Mouse (Mus musculus) CD4-positive, CD25-positive, alpha-beta regulatory T cell, adult 4 months (primary cell): Measurements from ENCODE around the gene Pgpep1l. TPM values are rescaled to one million over a fixed set of nuclear protein-coding genes. Genes with fewer than 3 reads are reported as not detected.
A peak's percentile ranks its signal among the peaks of the same experiment; 100 is the strongest.
"Not testable (repeated sequence)": the region's sequence is repeated elsewhere in the genome, so short reads cannot be mapped to it uniquely, and the experiment has no call there.

ENCODE experiments used
- ATAC-seq: one replicate; pipeline ENCODE4 v1.8.0; 2017
- polyA plus RNA-seq, 2 experiments: library from polyadenylated mRNA; unstranded; fragments of 100-300 nt; shearing (Covaris generic); gene quantifications; one replicate each; pipeline ENCODE4 v1.2.1; 2017

Gene Pgpep1l
- polyA plus RNA-seq: 1 to 10 TPM; 6.2 to 6.6 TPM

- ATAC-seq: peak; percentile 11
These were observed at the start of gene Pgpep1l for GRCm38 (mm10) chr7:68264028-68264453. Gene Pgpep1l (minus strand): TSS chr7:68264233.

GRCm38 (mm10) chr7:68313038-68313782 lies 49.2 kb upstream of the Pgpep1l start:
- no peak for ATAC-seq

- no peak for ATAC-seq
These were observed 48.4 kb upstream of the Pgpep1l start for GRCm38 (mm10) chr7:68312395-68312794.

GRCm38 (mm10) chr7:68311469-68311868 lies 47.4 kb upstream of the Pgpep1l start:
- ATAC-seq: no peak

GRCm38 (mm10) chr7:68306756-68307155 lies 42.7 kb upstream of the Pgpep1l start:
- ATAC-seq: no peak

GRCm38 (mm10) chr7:68305781-68306575 lies 41.9 kb upstream of the Pgpep1l start:
- no peak for ATAC-seq

GRCm38 (mm10) chr7:68303685-68304084 lies 39.7 kb upstream of the Pgpep1l start:
- ATAC-seq: no peak

GRCm38 (mm10) chr7:68302586-68303433 lies 38.8 kb upstream of the Pgpep1l start:
- peak; percentile 50 for ATAC-seq

- ATAC-seq: no peak
These were observed 37.1 kb upstream of the Pgpep1l start for GRCm38 (mm10) chr7:68301160-68301559.

GRCm38 (mm10) chr7:68298381-68299076 lies 34.5 kb upstream of the Pgpep1l start:
- peak; percentile 53 for ATAC-seq

GRCm38 (mm10) chr7:68296487-68296886 lies 32.5 kb upstream of the Pgpep1l start:
- no peak for ATAC-seq

- no peak for ATAC-seq
These were observed 30.2 kb upstream of the Pgpep1l start for GRCm38 (mm10) chr7:68293997-68294789.

- peak; percentile 36 for ATAC-seq
These were observed 27.6 kb upstream of the Pgpep1l start for GRCm38 (mm10) chr7:68291603-68292002.

GRCm38 (mm10) chr7:68289081-68289480 lies 25.0 kb upstream of the Pgpep1l start:
- ATAC-seq: no peak

GRCm38 (mm10) chr7:68288000-68288399 lies 24.0 kb upstream of the Pgpep1l start:
- peak; percentile 16 for ATAC-seq

GRCm38 (mm10) chr7:68287582-68287981 lies 23.5 kb upstream of the Pgpep1l start:
- ATAC-seq: peak; percentile 13

- peak; percentile 38 for ATAC-seq
These were observed 22.8 kb upstream of the Pgpep1l start for GRCm38 (mm10) chr7:68286526-68287481.

GRCm38 (mm10) chr7:68285851-68286298 lies 21.8 kb upstream of the Pgpep1l start:
- ATAC-seq: peak; percentile 44

- ATAC-seq: peak; percentile 25
These were observed 19.7 kb upstream of the Pgpep1l start for GRCm38 (mm10) chr7:68283776-68284175.

GRCm38 (mm10) chr7:68283133-68283520 lies 19.1 kb upstream of the Pgpep1l start:
- ATAC-seq: not testable (repeated sequence)
